Mouse (Mus musculus) lung, adult 2 months (tissue): ENCODE results near the gene Akap6. TPM values are rescaled to one million over a fixed set of nuclear protein-coding genes. Genes with fewer than 3 reads are reported as not detected.

Experiments used
- DNase-seq: peaks from one replicate; pipeline ENCODE4 v3.0.0; 2022
- H3K4me1 ChIP-seq: fragments of 200-500 bp; 2 replicates; pipeline ENCODE4 v1.6.1; 2011; ENCODE audit warnings: low read length; ENCODE audit not compliant: control insufficient read depth, insufficient read depth
- H3K4me3 ChIP-seq: fragments of 200-500 bp; replicated peaks from 2 replicates; pipeline ENCODE3; 2011; ENCODE audit warnings: low read depth, mild to moderate bottlenecking, control low read depth, low read length; ENCODE audit errors: extremely low read depth
- CTCF ChIP-seq: fragments of 200-500 bp; IDR thresholded peaks from 2 replicates; pipeline ENCODE4 v1.5.1; 2011; ENCODE audit warnings: mild to moderate bottlenecking, low read length, control low read depth; ENCODE audit not compliant: insufficient read depth
- POLR2A ChIP-seq: fragments of 200-500 bp; IDR thresholded peaks from 2 replicates; pipeline ENCODE4 v1.6.1; 2011; ENCODE audit warnings: low read depth, mild to moderate bottlenecking, control low read depth, low read length, borderline replicate concordance; ENCODE audit errors: extremely low read depth
- WGBS: fragments of 180-500 bp; shearing (Covaris S2); methylation state at CpG from one replicate; pipeline ENCODE4 v1.1.7; 2018; 5-methylcytosine and 5-hydroxymethylcytosine counted together
- polyA plus RNA-seq: library from polyadenylated mRNA; depleted of rRNA; stranded (reverse); fragments of >200 nt; gene quantifications from 2 replicates; pipeline ENCODE4 v1.2.3, GENCODE M21; 2012

Gene Akap6
- polyA plus RNA-seq, 1 experiment = 0.96 TPM

DNA sequence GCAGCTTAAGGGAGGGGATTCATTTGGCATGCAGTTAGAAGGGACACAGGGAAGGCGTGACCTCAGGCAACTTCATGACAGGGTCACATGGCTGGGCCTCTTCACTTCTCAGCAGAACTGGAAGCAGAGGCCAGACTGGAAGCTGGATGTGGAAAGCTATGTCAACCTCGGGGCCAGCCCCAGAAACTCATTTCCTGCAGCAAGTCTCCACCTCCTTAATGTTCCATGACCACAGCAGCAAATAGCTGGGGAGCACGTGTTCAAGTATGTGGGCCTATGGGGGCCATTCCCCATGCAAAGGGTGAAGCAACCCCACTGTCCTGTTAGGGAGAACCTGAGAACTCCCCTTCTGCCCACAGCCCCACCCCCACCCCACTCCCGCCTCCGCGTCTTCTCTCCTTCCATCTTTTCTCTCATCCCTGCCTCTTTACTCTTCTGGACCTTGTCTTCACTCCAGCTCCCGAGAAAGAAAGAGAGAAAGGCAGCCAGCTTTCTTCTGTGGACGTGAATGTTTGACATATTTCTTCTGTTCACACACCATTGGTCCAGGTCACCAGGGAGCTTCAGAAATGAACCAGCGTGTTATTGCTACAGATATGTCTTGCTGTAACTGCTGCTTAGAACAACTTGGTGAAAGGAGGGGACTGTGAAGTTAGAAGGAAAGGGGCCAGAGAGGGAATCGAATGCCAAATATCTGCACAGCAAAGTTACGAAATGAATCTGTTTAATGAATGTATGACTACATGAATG, 194.6 kb downstream of the Akap6 start:
- WGBS = 49% methylated on average over 11 of the region's 11 CpGs
- no peak for DNase-seq
- Histone ChIP-seq H3K4me3 (no peak overlapping the region), H3K4me1 (no peaks in the 10 kb centered on the region)
- no peak for TF ChIP-seq CTCF
- TF ChIP-seq POLR2A = no peak

DNA sequence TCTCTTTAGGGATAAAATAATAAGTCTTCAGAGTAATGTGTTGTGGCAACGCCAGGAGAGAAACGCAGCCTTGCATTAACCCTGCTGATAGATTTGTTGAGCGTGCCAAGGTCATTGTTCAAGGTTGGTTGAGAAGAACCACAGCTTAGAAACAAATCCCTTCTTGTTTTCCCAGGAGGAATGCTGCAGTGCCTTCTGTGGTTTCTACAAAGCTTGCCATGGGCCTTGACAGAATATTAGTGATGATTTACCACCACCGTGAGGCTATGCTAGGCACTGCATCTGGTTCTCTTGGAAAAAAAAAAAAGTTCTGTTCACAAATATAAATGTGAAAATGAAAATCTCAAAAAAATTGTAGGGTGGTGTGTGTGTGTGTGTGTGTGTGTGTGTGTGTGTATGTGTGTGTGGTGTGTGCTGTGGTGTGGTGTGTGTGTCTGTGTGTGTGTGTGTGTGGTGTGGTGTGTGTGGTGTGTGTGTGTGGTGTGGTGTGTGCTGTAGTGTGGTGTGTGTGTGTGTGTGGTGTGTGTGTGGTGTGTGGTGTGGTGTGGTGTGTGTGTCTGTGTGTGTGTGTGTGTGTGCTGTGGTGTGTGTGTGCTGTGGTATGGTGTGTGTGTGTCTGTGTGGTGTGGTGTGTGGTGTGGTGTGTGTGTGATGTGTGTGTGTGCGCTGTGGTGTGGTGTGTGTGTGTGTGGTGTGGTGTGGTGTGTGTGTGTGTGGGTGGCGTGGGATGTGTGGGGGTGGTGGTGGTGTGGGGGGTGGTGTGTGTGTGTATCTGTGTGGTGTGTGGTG, 196.7 kb downstream of the Akap6 start:
- Histone ChIP-seq H3K4me1 (no peaks in the 10 kb centered on the region), H3K4me3 (no peak overlapping the region)
- 33% methylated on average over 5 of the region's 6 CpGs for WGBS
- peak; percentile 34; the same call in 1 of the 2 replicates for TF ChIP-seq CTCF
- no peak for TF ChIP-seq POLR2A
- no peak for DNase-seq

GRCm38 (mm10) chr12:52896785-52897184, 197.6 kb downstream of the Akap6 start:
- no peaks in the 10 kb centered on the region for H3K4me1 ChIP-seq
- DNase-seq = no peak
- 51% methylated on average over 3 of the region's 3 CpGs for WGBS
- TF ChIP-seq CTCF (no peak), POLR2A (no peak)
- no peak overlapping the region for H3K4me3 ChIP-seq

GRCm38 (mm10) chr12:52898130-52898529, 198.9 kb downstream of the Akap6 start:
- 67% methylated on average over 10 of the region's 10 CpGs for whole genome bisulfite sequencing
- H3K4me1 ChIP-seq = no peaks in the 10 kb centered on the region
- no peak overlapping the region for H3K4me3 ChIP-seq

DNA sequence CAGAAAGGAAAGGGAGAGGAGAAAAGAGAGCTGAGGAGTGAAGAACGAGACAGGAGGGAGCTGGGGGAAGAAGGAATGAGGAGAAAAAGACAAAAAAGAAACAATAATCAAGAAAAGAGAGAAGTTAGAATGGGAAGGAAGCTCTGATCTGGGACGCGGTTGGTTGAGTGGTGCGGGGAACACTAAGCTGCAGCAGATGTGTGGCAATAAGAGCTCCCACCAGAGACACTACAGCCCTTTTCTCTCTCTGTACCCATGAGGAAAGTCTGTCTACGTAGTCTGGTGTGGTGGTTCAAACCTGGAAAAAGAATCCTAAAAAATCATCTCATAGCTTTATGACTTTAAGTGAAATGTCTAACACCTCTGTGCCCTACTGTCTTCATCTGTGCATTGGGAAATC, 204.9 kb downstream of the Akap6 start:
- H3K4me1 ChIP-seq = no peaks in the 10 kb centered on the region
- no peak for TF ChIP-seq POLR2A
- no peak for TF ChIP-seq CTCF
- 69% methylated on average over 5 of the region's 5 CpGs for WGBS
- H3K4me3 ChIP-seq = no peak overlapping the region
- DNase-seq = no peak

More at GRCm38 (mm10) chr12:52898130-52898529, 198.9 kb downstream of the Akap6 start:
- DNase-seq = no peak
- TF ChIP-seq CTCF (no peak), POLR2A (no peak)

GRCm38 (mm10) chr12:52908448-52909066, 209.4 kb downstream of the Akap6 start:
- Histone ChIP-seq H3K4me1 (no peaks in the 10 kb centered on the region), H3K4me3 (no peak overlapping the region)
- TF ChIP-seq POLR2A (no peak), CTCF (no peak)
- no peak for DNase-seq
- 48% methylated on average over 13 of the region's 13 CpGs for WGBS

GRCm38 (mm10) chr12:52910345-52910744, 211.2 kb downstream of the Akap6 start:
- 74% methylated on average over 13 of the region's 13 CpGs for WGBS
- Histone ChIP-seq H3K4me3 (no peak overlapping the region), H3K4me1 (no peaks in the 10 kb centered on the region)
- DNase-seq = no peak
- TF ChIP-seq POLR2A (no peak), CTCF (no peak)

- peak; percentile 48 for DNase-seq
- WGBS = 20% methylated on average over 8 of the region's 8 CpGs
Observed at GRCm38 (mm10) chr12:52910819-52911218, 211.6 kb downstream of the Akap6 start.

DNA sequence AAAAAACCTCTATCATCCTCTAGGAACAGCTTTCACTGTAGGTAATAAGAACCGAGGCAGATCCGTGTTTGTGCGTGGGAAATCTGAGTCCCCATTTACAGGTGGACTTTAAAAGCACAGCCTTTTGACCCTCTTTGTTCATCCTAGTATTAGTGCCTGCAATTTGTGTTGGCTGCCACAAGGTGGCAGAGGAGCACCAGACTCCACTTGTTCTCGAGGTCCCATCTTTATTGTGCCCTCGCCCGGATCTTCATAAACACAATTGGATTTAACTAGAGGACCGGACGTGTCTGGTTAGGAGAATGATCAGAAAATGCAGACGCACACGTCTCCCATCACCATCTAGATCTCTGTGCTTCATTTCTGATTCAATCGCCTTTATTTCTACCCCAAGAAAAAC, 219.8 kb downstream of the Akap6 start:
- H3K4me1 ChIP-seq = no peaks in the 10 kb centered on the region
- TF ChIP-seq CTCF (peak; percentile 63), POLR2A (no peak)
- no peak overlapping the region for H3K4me3 ChIP-seq
- DNase-seq = peak; percentile 9
- WGBS = 35% methylated on average over 11 of the region's 11 CpGs

More at GRCm38 (mm10) chr12:52910819-52911218, 211.6 kb downstream of the Akap6 start:
- Histone ChIP-seq H3K4me3 (no peak overlapping the region), H3K4me1 (no peaks in the 10 kb centered on the region)
- peak; percentile 94 for TF ChIP-seq CTCF
- no peak for TF ChIP-seq POLR2A
